Mouse (Mus musculus): ENCODE data around the gene Opcml.

- TF ChIP-seq CTCF (IDR thresholded peaks at IDR 0.05; ENCODE audit: extremely low read depth, insufficient read depth, low read length) = no peak
- TF ChIP-seq POLR2A (IDR thresholded peaks at IDR 0.05; ENCODE audit: extremely low read depth, insufficient read depth, low read length) = no peak
These were observed 966.4 kb downstream of the Opcml start for GRCm38 (mm10) chr9:28756841-28757451.

Measured in cortical plate, adult 2 months (tissue).